Mouse (Mus musculus) central nervous system, embryonic 18 days (tissue): ENCODE data around the gene Zfand3. TPM values are rescaled to one million over a fixed set of nuclear protein-coding genes. Genes with fewer than 3 reads are reported as not detected.

Experiments
- polyA plus RNA-seq: library from polyadenylated mRNA; depleted of rRNA; stranded (reverse); fragments of >200 nt; gene quantifications from 2 replicates; pipeline ENCODE4 v1.2.3, GENCODE M21; 2012; rRNA removed

Gene Zfand3
- polyA plus RNA-seq: 95.5 and 97.5 TPM in 2 replicates

GRCm38 (mm10) chr17:30004203-30005102 is at the start of gene Zfand3:
Gene Zfand3, plus strand, starts transcription at chr17:30004733.

GRCm38 (mm10) chr17:29970037-29970555 is 34.4 kb upstream of the Zfand3 start, which contains the start of gene Mdga1:
Gene Mdga1, minus strand, starts transcription at chr17:29970087.

Other genes with a start within 250 kb of the Zfand3 start
- 29.4 and 32.9 TPM in 2 replicates for gene Mdga1, start 34.6 kb upstream of the Zfand3 start, polyA plus RNA-seq